Mouse (Mus musculus) heart, embryonic 12.5 days (tissue): ENCODE measurements around the gene Gng2. TPM values are rescaled to one million over a fixed set of nuclear protein-coding genes. Genes with fewer than 3 reads are reported as not detected.
A peak's percentile ranks its signal among the peaks of the same experiment; 100 is the strongest.
"Not testable (repeated sequence)": the region's sequence is repeated elsewhere in the genome, so short reads cannot be mapped to it uniquely, and the experiment has no call there.

Source experiments
- ATAC-seq: fragments of 200-750 bp; cut with Nextera tagmentation; 2 replicates; pipeline ENCODE4 v1.8.0; 2017; ENCODE audit warnings: moderate TSS enrichment, moderate library complexity; ENCODE audit not compliant: insufficient number of reproducible peaks, low FRiP score
- H3K27ac ChIP-seq: fragments of 300-500 bp; sonication (generic); 2 replicates; pipeline ENCODE4 v1.5.1; 2016; ENCODE audit warnings: mild to moderate bottlenecking, moderate library complexity; ENCODE audit not compliant: poor library complexity, severe bottlenecking
- H3K27me3 ChIP-seq: fragments of 300-500 bp; sonication (generic); replicated peaks from 2 replicates; pipeline ENCODE4 v1.6.1; 2016; ENCODE audit warnings: mild to moderate bottlenecking, moderate library complexity
- H3K36me3 ChIP-seq: fragments of 300-500 bp; sonication (generic); 2 replicates; pipeline ENCODE4 v1.6.1; 2016; ENCODE audit warnings: mild to moderate bottlenecking, moderate library complexity
- H3K4me1 ChIP-seq: fragments of 300-500 bp; sonication (generic); replicated peaks from 2 replicates; pipeline ENCODE4 v1.6.1; 2016; ENCODE audit warnings: mild to moderate bottlenecking
- H3K4me2 ChIP-seq: fragments of 300-500 bp; sonication (generic); 2 replicates; pipeline ENCODE4 v1.6.1; 2016; ENCODE audit warnings: mild to moderate bottlenecking, moderate library complexity
- H3K4me3 ChIP-seq: fragments of 300-500 bp; sonication (generic); 2 replicates; pipeline ENCODE4 v1.5.1; 2016; ENCODE audit warnings: mild to moderate bottlenecking
- H3K9ac ChIP-seq: fragments of 300-500 bp; sonication (generic); 2 replicates; pipeline ENCODE4 v1.6.1; 2016; ENCODE audit warnings: mild to moderate bottlenecking, moderate library complexity
- H3K9me3 ChIP-seq: fragments of 300-500 bp; sonication (generic); replicated peaks from 2 replicates; pipeline ENCODE4 v1.6.1; 2016; ENCODE audit warnings: mild to moderate bottlenecking, moderate library complexity
- WGBS: fragments of 180-500 bp; shearing (Covaris S2); methylation state at CpG from one replicate; pipeline ENCODE4 v1.1.7; 2016; 5-methylcytosine and 5-hydroxymethylcytosine counted together
- polyA plus RNA-seq: library from polyadenylated mRNA; unstranded; fragments of >200 nt; fragmentation: Nextera tagmentation; extraction: Ambion mirVana; gene quantifications from 2 replicates; pipeline ENCODE4 v1.2.1, GENCODE M21; 2016

Gng2 gene
- polyA plus RNA-seq, 1 experiment from 2014 or later: 31.2 TPM

- no peaks in the 10 kb centered on the region for H3K27me3 ChIP-seq
- H3K4me1 ChIP-seq: peaks cover 16% of the 10 kb centered on the region
- H3K4me3 ChIP-seq: no peak overlapping the region
- no peak overlapping the region for H3K4me2 ChIP-seq
- peak; percentile 71; the same call in 1 of the 2 replicates for ATAC-seq
- no peak overlapping the region for H3K27ac ChIP-seq
- no peaks in the 10 kb centered on the region for H3K36me3 ChIP-seq
- H3K9ac ChIP-seq: no peak overlapping the region
- no peaks in the 10 kb centered on the region for H3K9me3 ChIP-seq
- 51% methylated on average over 5 of the region's 5 CpGs for WGBS
Measured at GRCm38 (mm10) chr14:19905615-19906014, 71.8 kb downstream of the Gng2 start.

- Histone ChIP-seq H3K9ac (no peak overlapping the region), H3K36me3 (no peaks in the 10 kb centered on the region), H3K4me1 (peaks cover 16% of the 10 kb centered on the region), H3K9me3 (no peaks in the 10 kb centered on the region), H3K4me3 (no peak overlapping the region), H3K27ac (no peak overlapping the region), H3K27me3 (no peaks in the 10 kb centered on the region), H3K4me2 (no peak overlapping the region)
- 77% methylated on average over 3 of the region's 3 CpGs for WGBS
- no peak for ATAC-seq
Measured at GRCm38 (mm10) chr14:19904821-19905220, 72.6 kb downstream of the Gng2 start.

- H3K4me2 ChIP-seq: no peak overlapping the region
- H3K9me3 ChIP-seq: no peaks in the 10 kb centered on the region
- no peaks in the 10 kb centered on the region for H3K27me3 ChIP-seq
- H3K36me3 ChIP-seq: no peaks in the 10 kb centered on the region
- H3K9ac ChIP-seq: no peak overlapping the region
- ATAC-seq: no peak
- no peak overlapping the region for H3K27ac ChIP-seq
- no peak overlapping the region for H3K4me3 ChIP-seq
- peaks cover 16% of the 10 kb centered on the region for H3K4me1 ChIP-seq
- WGBS: 42% methylated on average over 5 of the region's 5 CpGs
Measured at GRCm38 (mm10) chr14:19904031-19904430, 73.4 kb downstream of the Gng2 start.

- no peaks in the 10 kb centered on the region for H3K27me3 ChIP-seq
- H3K27ac ChIP-seq: no peak overlapping the region
- no peak overlapping the region for H3K4me2 ChIP-seq
- H3K4me1 ChIP-seq: peaks cover 9% of the 10 kb centered on the region
- no peak overlapping the region for H3K9ac ChIP-seq
- ATAC-seq: no peak
- no peaks in the 10 kb centered on the region for H3K9me3 ChIP-seq
- no peak overlapping the region for H3K4me3 ChIP-seq
- 65% methylated on average over 4 of the region's 4 CpGs for WGBS
- no peaks in the 10 kb centered on the region for H3K36me3 ChIP-seq
Measured at GRCm38 (mm10) chr14:19900492-19900891, 76.9 kb downstream of the Gng2 start.

DNA sequence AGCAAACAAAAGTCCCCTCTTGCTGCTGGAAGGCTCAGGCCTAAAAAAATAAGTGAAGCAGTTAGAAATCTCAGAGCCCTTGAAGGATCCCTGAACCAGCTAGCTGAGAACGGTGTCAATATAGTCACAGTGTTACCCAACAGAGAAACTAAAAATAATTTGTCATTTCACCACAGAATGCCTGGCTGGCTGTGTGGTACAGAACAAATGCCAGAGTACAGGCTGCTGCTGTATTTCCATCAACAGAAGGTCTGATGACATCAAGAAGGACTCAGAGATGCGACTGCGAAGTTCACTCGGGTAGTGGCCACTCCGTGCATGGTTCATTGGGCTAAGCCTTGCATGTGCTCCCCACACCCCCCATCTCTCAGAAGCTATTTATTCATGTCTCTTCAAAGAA, 89.9 kb downstream of the Gng2 start:
- Histone ChIP-seq H3K4me2 (no peak overlapping the region), H3K9me3 (no peaks in the 10 kb centered on the region), H3K36me3 (peaks cover 13% of the 10 kb centered on the region), H3K9ac (no peak overlapping the region), H3K27me3 (no peaks in the 10 kb centered on the region), H3K27ac (no peak overlapping the region), H3K4me3 (no peak overlapping the region), H3K4me1 (0 out of 2 replicates have a peak, but pooled peaks cover 5% of the 10 kb centered on the region)
- ATAC-seq: no peak
- 79% methylated on average over 5 of the region's 5 CpGs for WGBS

GRCm38 (mm10) chr14:19884431-19884830, 93.0 kb downstream of the Gng2 start:
- H3K9me3 ChIP-seq, H3K27me3 ChIP-seq, H3K4me1 ChIP-seq, H3K4me2 ChIP-seq, H3K9ac ChIP-seq, H3K4me3 ChIP-seq, ATAC-seq, H3K27ac ChIP-seq, H3K36me3 ChIP-seq: not testable (repeated sequence)
- 85% methylated on average over 1 of the region's 1 CpGs for WGBS

GRCm38 (mm10) chr14:19874201-19874807, 103.1 kb downstream of the Gng2 start:
- 73% methylated on average over 11 of the region's 11 CpGs for WGBS
- ATAC-seq: no peak
- no peak overlapping the region for H3K4me3 ChIP-seq

DNA sequence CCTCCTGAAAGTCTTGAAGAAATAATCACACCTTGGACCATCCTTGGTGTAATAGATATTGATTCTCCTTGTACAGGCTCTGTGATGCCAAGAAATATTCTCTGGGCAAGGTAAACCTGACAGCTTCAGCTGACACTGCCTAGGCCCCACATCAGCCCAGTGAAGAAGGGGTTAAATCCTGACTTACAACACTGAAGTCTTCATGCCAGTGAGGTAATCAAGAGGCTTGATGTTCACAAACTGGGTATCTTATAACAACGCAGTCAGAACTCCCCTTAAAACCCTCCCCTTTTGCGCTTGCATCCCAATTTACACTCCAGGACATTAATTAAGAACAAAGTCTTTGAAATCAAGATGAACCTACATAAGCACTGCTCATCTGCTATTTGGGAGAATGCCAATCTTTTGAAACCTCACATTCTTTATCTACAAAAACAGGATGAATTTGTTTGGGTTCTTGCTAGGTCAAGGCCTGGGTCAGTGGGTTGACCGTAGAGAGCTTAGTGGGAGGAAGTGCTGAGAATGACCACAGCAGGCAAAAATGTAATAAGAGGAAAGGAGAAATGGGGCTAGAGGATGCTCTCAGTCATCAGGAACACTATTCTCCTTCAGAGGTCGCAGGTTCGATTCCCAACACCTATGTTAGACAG, 110.0 kb downstream of the Gng2 start:
- Histone ChIP-seq H3K9ac (no peak overlapping the region), H3K4me1 (peaks cover 17% of the 10 kb centered on the region), H3K4me2 (no peak overlapping the region), H3K9me3 (no peaks in the 10 kb centered on the region; the same call in 1 of the 2 replicates), H3K27me3 (no peaks in the 10 kb centered on the region), H3K4me3 (no peak overlapping the region), H3K36me3 (no peaks in the 10 kb centered on the region), H3K27ac (no peak overlapping the region)
- no peak for ATAC-seq
- WGBS: 50% methylated on average over 5 of the region's 5 CpGs

More at GRCm38 (mm10) chr14:19874201-19874807, 103.1 kb downstream of the Gng2 start:
- Histone ChIP-seq H3K4me1 (no peaks in the 10 kb centered on the region), H3K27me3 (no peaks in the 10 kb centered on the region), H3K4me2 (no peak overlapping the region), H3K27ac (no peak overlapping the region), H3K9me3 (no peaks in the 10 kb centered on the region), H3K36me3 (no peaks in the 10 kb centered on the region), H3K9ac (no peak overlapping the region)

DNA sequence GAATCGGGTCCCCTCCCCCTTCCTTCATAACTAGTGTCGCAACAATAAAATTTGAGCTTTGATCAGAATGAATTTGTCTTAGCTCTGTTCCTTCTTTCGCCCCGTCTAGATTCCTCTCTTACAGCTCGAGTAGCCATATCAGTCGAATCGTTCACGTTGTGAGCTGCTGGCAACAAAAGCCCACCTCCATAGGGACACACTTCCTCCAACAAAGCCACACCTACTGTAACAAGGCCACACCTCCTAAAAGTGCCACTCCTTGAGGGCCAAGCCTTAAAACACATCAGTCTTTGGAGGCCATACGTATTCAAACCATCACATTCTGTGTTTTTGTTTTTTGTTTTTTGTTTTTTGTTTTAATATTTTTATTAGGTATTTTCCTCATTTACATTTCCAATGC, 112.3 kb downstream of the Gng2 start:
- not testable (repeated sequence) for H3K27me3 ChIP-seq, H3K27ac ChIP-seq, H3K4me2 ChIP-seq, H3K4me3 ChIP-seq, ATAC-seq, H3K36me3 ChIP-seq, H3K9me3 ChIP-seq, H3K9ac ChIP-seq
- 82% methylated on average over 9 of the region's 9 CpGs for WGBS
- H3K4me1 ChIP-seq: peaks cover 17% of the 10 kb centered on the region

- Histone ChIP-seq H3K27ac (no peak overlapping the region), H3K36me3 (no peaks in the 10 kb centered on the region), H3K9ac (no peak overlapping the region), H3K4me2 (no peak overlapping the region), H3K4me1 (0 out of 2 replicates have a peak, but pooled peaks cover 3% of the 10 kb centered on the region), H3K4me3 (no peak overlapping the region), H3K9me3 (peaks cover 4% of the 10 kb centered on the region; the same call in 1 of the 2 replicates), H3K27me3 (no peaks in the 10 kb centered on the region)
- WGBS: 71% methylated on average over 8 of the region's 8 CpGs
- no peak for ATAC-seq
Measured at GRCm38 (mm10) chr14:19861311-19862080, 115.9 kb downstream of the Gng2 start.

GRCm38 (mm10) chr14:19860281-19860680, 117.1 kb downstream of the Gng2 start:
- H3K27me3 ChIP-seq: no peaks in the 10 kb centered on the region
- H3K4me2 ChIP-seq: no peak overlapping the region
- 91% methylated on average over 4 of the region's 4 CpGs for WGBS
- no peak overlapping the region for H3K27ac ChIP-seq
- no peaks in the 10 kb centered on the region for H3K36me3 ChIP-seq
- H3K9ac ChIP-seq: no peak overlapping the region
- H3K9me3 ChIP-seq: peaks cover 4% of the 10 kb centered on the region; the same call in 1 of the 2 replicates
- 0 out of 2 replicates have a peak, but pooled peaks cover 3% of the 10 kb centered on the region for H3K4me1 ChIP-seq
- no peak overlapping the region for H3K4me3 ChIP-seq
- ATAC-seq: no peak
